Comparison of ENCODE assay signal across 11 mouse cellular contexts in genomic region chr16:22504049-22504448, GRCm38 (mm10).
A peak's percentile ranks its signal among the peaks of the same experiment; 100 is the strongest.
DNase-seq lines count a peak whose midpoint lies in the region; ATAC-seq and TF ChIP-seq lines count a peak whose summit lies in the region.
"Had no signal": no experiment of that assay in that cellular context is flagged by ENCODE, and none has a peak within 500 bp of the region (broad histone marks: within the 10 kb centered on the region; RNA-seq: fewer than 3 reads in every experiment).

No protein-coding gene starts in this region.

- intact Hi-C loops in left cerebral cortex, adult 2 months (cut with DNase I), result no loop called here
- intact Hi-C loops in left cerebral cortex, postnatal 4 days (cut with DNase I), result no loop called here
- intact Hi-C loops in gastrocnemius, postnatal 14 days (cut with DNase I; ENCODE audit: low total_unique reads), result no loop called here
- intact Hi-C loops in heart, postnatal 36 days (cut with DNase I), result no loop called here

- H3K27me3 ChIP-seq in hindbrain, postnatal 0 days (ENCODE audit: insufficient read depth, low read length), result no peaks in the 10 kb centered on the region

- 55% methylated on average over 5 of the region's 5 CpGs for WGBS in hindbrain, postnatal 0 days

- no peak overlapping the region for H3K4me3 ChIP-seq in left cerebral cortex, adult 2 months
- H3K4me3 ChIP-seq in hindbrain, postnatal 0 days (ENCODE audit: low read length), result no peak overlapping the region
- H3K4me3 ChIP-seq: midbrain, embryonic 10.5 days had no signal

- peak overlapping the region; percentile 29; the same call in 1 of the 2 replicates for H3K27ac ChIP-seq in left cerebral cortex, adult 2 months
- H3K27ac ChIP-seq in hindbrain, postnatal 0 days, result no peak overlapping the region
- H3K27ac ChIP-seq: midbrain, embryonic 10.5 days had no signal

- no peak for ATAC-seq in hindbrain, postnatal 0 days
- ATAC-seq: activated CD4-positive, CD25-positive, alpha-beta regulatory T cell, adult 4 months had no signal

- TF ChIP-seq CTCF in left cerebral cortex, adult 2 months (IDR thresholded peaks at IDR 0.05), result no peak
- TF ChIP-seq CTCF in hindbrain, postnatal 0 days (IDR thresholded peaks at IDR 0.05; ENCODE audit: low read depth), result no peak

- H3K9ac ChIP-seq in hindbrain, postnatal 0 days (replicated peaks; ENCODE audit: low read length), result no peak overlapping the region

- H3K9me3 ChIP-seq in hindbrain, postnatal 0 days (ENCODE audit: low read length), result no peaks in the 10 kb centered on the region
- H3K9me3 ChIP-seq: G1E; midbrain, embryonic 10.5 days had no signal

- DNase-seq in left cerebral cortex, adult 2 months (ENCODE audit: extremely low spot score in 1 of 2, low spot score in 2 of 2), result no peak
- DNase-seq in left cerebral cortex, postnatal 4 days, result no peak
- DNase-seq in MN1 (ENCODE audit: low spot score), result peak; percentile 48
- DNase-seq in gastrocnemius, postnatal 14 days, result peak; percentile 57
- peak; percentile 19 to 25 for DNase-seq in heart, postnatal 36 days
- no peak for DNase-seq in thymus, postnatal 4 days
- DNase-seq in hindbrain, postnatal 0 days (ENCODE audit: low spot score), result no peak
- DNase-seq: layer of hippocampus, postnatal 36 days had no signal

- H3K36me3 ChIP-seq in hindbrain, postnatal 0 days (ENCODE audit: insufficient read depth, low read length), result no peaks in the 10 kb centered on the region
- H3K36me3 ChIP-seq: G1E; midbrain, embryonic 10.5 days had no signal

- no peak overlapping the region for H3K4me2 ChIP-seq in hindbrain, postnatal 0 days (ENCODE audit: low read depth, low read length)

- H3K4me1 ChIP-seq in hindbrain, postnatal 0 days (ENCODE audit: insufficient read depth, low read length), result peaks cover 2% of the 10 kb centered on the region; the same call in 1 of the 2 replicates
- H3K4me1 ChIP-seq: midbrain, embryonic 10.5 days had no signal

Comparison
In these comparisons a context has a peak if more than half of its experiments do, and no peak if none do; other contexts are left out.
1. DNase-seq: peak in MN1 (single experiment), gastrocnemius, postnatal 14 days (single experiment) and heart, postnatal 36 days (2 of 2); none in left cerebral cortex, adult 2 months (0 of 2), left cerebral cortex, postnatal 4 days (single experiment), thymus, postnatal 4 days (single experiment) and hindbrain, postnatal 0 days (single experiment).